Mouse (Mus musculus): ENCODE data around the gene Trim50. TPM values are rescaled to one million over a fixed set of nuclear protein-coding genes. Genes with fewer than 3 reads are reported as not detected.
A peak's percentile ranks its signal among the peaks of the same experiment; 100 is the strongest.

Gene Trim50
- polyA plus RNA-seq, 1 experiment: not detected

DNA sequence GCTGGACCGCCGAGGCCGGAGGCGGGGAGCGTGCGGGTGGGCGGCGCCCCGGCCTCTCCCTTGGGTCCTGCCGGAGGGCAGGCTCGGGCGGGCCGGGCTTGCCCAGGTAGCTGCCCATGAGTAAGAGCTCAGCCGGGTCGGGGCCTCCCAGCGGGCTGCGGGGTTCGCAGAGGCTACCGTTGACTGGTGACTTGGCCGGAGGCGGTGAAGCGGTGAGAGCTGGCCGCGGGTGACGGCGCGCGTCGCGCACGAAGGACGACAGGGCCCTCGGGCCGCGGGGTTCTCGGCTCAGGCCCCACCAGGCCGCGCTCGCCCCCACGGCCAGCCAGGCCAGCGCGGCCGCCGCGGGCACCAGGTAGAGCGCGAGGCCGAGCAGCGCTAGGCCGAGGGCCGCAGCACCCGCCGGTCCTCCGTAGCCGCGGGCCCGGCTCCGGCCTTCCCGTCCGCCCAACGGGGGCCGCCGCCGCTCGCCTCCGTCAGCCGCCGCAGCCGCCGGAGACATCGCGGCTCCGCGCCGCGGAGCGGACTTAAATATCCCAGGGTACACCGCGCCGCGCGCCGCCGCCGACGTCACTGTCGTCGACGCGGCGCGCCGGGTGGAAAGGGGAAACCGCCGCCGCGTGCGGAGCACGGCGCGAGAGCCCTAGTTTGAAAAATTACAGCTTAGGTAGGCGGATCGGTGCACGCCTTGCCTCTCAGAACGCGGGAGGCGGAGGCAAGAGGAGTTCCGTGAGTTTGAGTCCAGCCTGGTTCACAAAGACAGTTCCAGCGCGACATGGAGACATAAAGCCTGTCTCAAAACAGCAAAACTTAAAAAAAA is 41.1 kb downstream of the Trim50 start, which contains the start of gene Pom121:
Gene Pom121 (minus strand): TSS at position 543 of the 820 bp plus-strand sequence.
- H3K4me3 ChIP-seq (ENCODE audit: insufficient read depth, poor library complexity, severe bottlenecking): peak within 1 kb of the TSS; percentile 71
- TF ChIP-seq MYOG (IDR thresholded peaks at IDR 0.05; ENCODE audit: control insufficient read depth, extremely low read depth, insufficient read length) (no peak), MAX (IDR thresholded peaks at IDR 0.05) (peak; percentile 100), MYOD1 (IDR thresholded peaks at IDR 0.05; ENCODE audit: control insufficient read depth, insufficient read length, low read depth) (no peak)
- H3K79me3 ChIP-seq (ENCODE audit: low read depth): peaks cover 38% of the 10 kb centered on the region
- H3K36me3 ChIP-seq (ENCODE audit: control insufficient read depth, insufficient read depth): peaks cover 38% of the 10 kb centered on the region
- peaks cover 49% of the 10 kb centered on the region for H3K79me2 ChIP-seq (ENCODE audit: control insufficient read depth, insufficient read depth)
- H3ac ChIP-seq (ENCODE audit: control insufficient read depth, insufficient read length, low read depth): peak within 1 kb of the TSS; percentile 96
- H3K27me3 ChIP-seq (ENCODE audit: control insufficient read depth, insufficient read depth, insufficient read length): no peaks in the 10 kb centered on the region

GRCm38 (mm10) chr5:135395826-135396225 is 42.7 kb downstream of the Trim50 start:
- Histone ChIP-seq H3ac (ENCODE audit: control insufficient read depth, insufficient read length, low read depth) (no peak overlapping the region), H3K36me3 (ENCODE audit: control insufficient read depth, insufficient read depth) (peaks cover 22% of the 10 kb centered on the region), H3K4me3 (ENCODE audit: insufficient read depth, poor library complexity, severe bottlenecking) (no peak overlapping the region), H3K27me3 (ENCODE audit: control insufficient read depth, insufficient read depth, insufficient read length) (no peaks in the 10 kb centered on the region), H3K79me2 (ENCODE audit: control insufficient read depth, insufficient read depth) (peaks cover 33% of the 10 kb centered on the region), H3K79me3 (ENCODE audit: low read depth) (peaks cover 29% of the 10 kb centered on the region)
- peak; percentile 48 for TF ChIP-seq CTCF (IDR thresholded peaks at IDR 0.05; ENCODE audit: control insufficient read depth, insufficient read depth, insufficient read length)
- no peak for TF ChIP-seq MYOD1 (IDR thresholded peaks at IDR 0.05; ENCODE audit: control insufficient read depth, insufficient read length, low read depth)
- no peak for TF ChIP-seq CEBPB (IDR thresholded peaks at IDR 0.05; ENCODE audit: low read depth)
- TF ChIP-seq MYOG (IDR thresholded peaks at IDR 0.05; ENCODE audit: control insufficient read depth, extremely low read depth, insufficient read length): no peak
- TF ChIP-seq FOSL1 (IDR thresholded peaks at IDR 0.05; ENCODE audit: insufficient read depth, low read length, poor library complexity, severe bottlenecking): no peak
- TF ChIP-seq MAX (IDR thresholded peaks at IDR 0.05): no peak
- no peak for TF ChIP-seq USF1 (IDR thresholded peaks at IDR 0.05; ENCODE audit: low read depth)

GRCm38 (mm10) chr5:135399382-135399781 is 46.3 kb downstream of the Trim50 start:
- TF ChIP-seq FOSL1 (IDR thresholded peaks at IDR 0.05; ENCODE audit: insufficient read depth, low read length, poor library complexity, severe bottlenecking) (no peak), MYOD1 (IDR thresholded peaks at IDR 0.05; ENCODE audit: control insufficient read depth, insufficient read length, low read depth) (no peak), MAX (IDR thresholded peaks at IDR 0.05) (no peak), CTCF (IDR thresholded peaks at IDR 0.05; ENCODE audit: control insufficient read depth, insufficient read depth, insufficient read length) (no peak), CEBPB (IDR thresholded peaks at IDR 0.05; ENCODE audit: low read depth) (no peak), MYOG (IDR thresholded peaks at IDR 0.05; ENCODE audit: control insufficient read depth, extremely low read depth, insufficient read length) (no peak), USF1 (IDR thresholded peaks at IDR 0.05; ENCODE audit: low read depth) (no peak)
- H3K79me2 ChIP-seq (ENCODE audit: control insufficient read depth, insufficient read depth): no peaks in the 10 kb centered on the region
- no peaks in the 10 kb centered on the region for H3K36me3 ChIP-seq (ENCODE audit: control insufficient read depth, insufficient read depth)
- no peak overlapping the region for H3K4me3 ChIP-seq (ENCODE audit: insufficient read depth, poor library complexity, severe bottlenecking)
- no peaks in the 10 kb centered on the region for H3K79me3 ChIP-seq (ENCODE audit: low read depth)
- H3ac ChIP-seq (ENCODE audit: control insufficient read depth, insufficient read length, low read depth): no peak overlapping the region
- no peaks in the 10 kb centered on the region for H3K27me3 ChIP-seq (ENCODE audit: control insufficient read depth, insufficient read depth, insufficient read length)

- H3ac ChIP-seq (ENCODE audit: control insufficient read depth, insufficient read length, low read depth): no peak overlapping the region
- H3K79me3 ChIP-seq (ENCODE audit: low read depth): no peaks in the 10 kb centered on the region
- no peaks in the 10 kb centered on the region for H3K79me2 ChIP-seq (ENCODE audit: control insufficient read depth, insufficient read depth)
- no peaks in the 10 kb centered on the region for H3K27me3 ChIP-seq (ENCODE audit: control insufficient read depth, insufficient read depth, insufficient read length)
- no peaks in the 10 kb centered on the region for H3K36me3 ChIP-seq (ENCODE audit: control insufficient read depth, insufficient read depth)
- TF ChIP-seq CTCF (IDR thresholded peaks at IDR 0.05; ENCODE audit: control insufficient read depth, insufficient read depth, insufficient read length) (peak; percentile 82), FOSL1 (IDR thresholded peaks at IDR 0.05; ENCODE audit: insufficient read depth, low read length, poor library complexity, severe bottlenecking) (no peak)
- no peak overlapping the region for H3K4me3 ChIP-seq (ENCODE audit: insufficient read depth, poor library complexity, severe bottlenecking)
Observed at GRCm38 (mm10) chr5:135400244-135400643, 47.1 kb downstream of the Trim50 start.

GRCm38 (mm10) chr5:135404623-135405022 is 51.5 kb downstream of the Trim50 start:
- H3K79me3 ChIP-seq (ENCODE audit: low read depth): no peaks in the 10 kb centered on the region

DNA sequence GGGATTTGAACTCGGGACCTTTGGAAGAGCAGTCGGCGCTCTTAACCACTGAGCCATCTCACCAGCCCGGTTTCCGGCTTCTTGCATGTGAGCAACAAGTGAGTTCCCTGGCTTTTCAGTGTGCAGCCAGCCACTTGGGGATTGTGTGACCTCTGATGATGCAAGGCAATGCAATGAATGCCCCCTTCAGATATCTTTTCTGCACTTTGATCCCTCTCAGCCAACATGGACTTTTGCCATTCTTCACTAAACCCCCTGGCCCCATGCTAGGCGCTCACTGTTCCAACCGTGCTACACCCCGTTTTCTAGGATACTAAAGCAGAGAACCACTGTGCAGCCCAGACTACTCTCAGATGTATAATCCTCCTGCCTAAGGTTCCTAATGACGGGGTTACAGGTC is 52.3 kb downstream of the Trim50 start:
- TF ChIP-seq MAX (IDR thresholded peaks at IDR 0.05) (no peak), CEBPB (IDR thresholded peaks at IDR 0.05; ENCODE audit: low read depth) (no peak), CTCF (IDR thresholded peaks at IDR 0.05; ENCODE audit: control insufficient read depth, insufficient read depth, insufficient read length) (no peak), MYOG (IDR thresholded peaks at IDR 0.05; ENCODE audit: control insufficient read depth, extremely low read depth, insufficient read length) (no peak), USF1 (IDR thresholded peaks at IDR 0.05; ENCODE audit: low read depth) (no peak), FOSL1 (IDR thresholded peaks at IDR 0.05; ENCODE audit: insufficient read depth, low read length, poor library complexity, severe bottlenecking) (no peak), MYOD1 (IDR thresholded peaks at IDR 0.05; ENCODE audit: control insufficient read depth, insufficient read length, low read depth) (no peak)
- Histone ChIP-seq H3ac (ENCODE audit: control insufficient read depth, insufficient read length, low read depth) (no peak overlapping the region), H3K27me3 (ENCODE audit: control insufficient read depth, insufficient read depth, insufficient read length) (no peaks in the 10 kb centered on the region), H3K36me3 (ENCODE audit: control insufficient read depth, insufficient read depth) (no peaks in the 10 kb centered on the region), H3K4me3 (ENCODE audit: insufficient read depth, poor library complexity, severe bottlenecking) (no peak overlapping the region), H3K79me3 (ENCODE audit: low read depth) (no peaks in the 10 kb centered on the region), H3K79me2 (ENCODE audit: control insufficient read depth, insufficient read depth) (no peaks in the 10 kb centered on the region)

More at GRCm38 (mm10) chr5:135404623-135405022, 51.5 kb downstream of the Trim50 start:
- TF ChIP-seq MAX (IDR thresholded peaks at IDR 0.05) (no peak), USF1 (IDR thresholded peaks at IDR 0.05; ENCODE audit: low read depth) (no peak), CEBPB (IDR thresholded peaks at IDR 0.05; ENCODE audit: low read depth) (no peak), CTCF (IDR thresholded peaks at IDR 0.05; ENCODE audit: control insufficient read depth, insufficient read depth, insufficient read length) (no peak), MYOD1 (IDR thresholded peaks at IDR 0.05; ENCODE audit: control insufficient read depth, insufficient read length, low read depth) (no peak), FOSL1 (IDR thresholded peaks at IDR 0.05; ENCODE audit: insufficient read depth, low read length, poor library complexity, severe bottlenecking) (no peak), MYOG (IDR thresholded peaks at IDR 0.05; ENCODE audit: control insufficient read depth, extremely low read depth, insufficient read length) (no peak)
- H3K79me2 ChIP-seq (ENCODE audit: control insufficient read depth, insufficient read depth): no peaks in the 10 kb centered on the region
- no peak overlapping the region for H3K4me3 ChIP-seq (ENCODE audit: insufficient read depth, poor library complexity, severe bottlenecking)
- H3K36me3 ChIP-seq (ENCODE audit: control insufficient read depth, insufficient read depth): no peaks in the 10 kb centered on the region
- H3ac ChIP-seq (ENCODE audit: control insufficient read depth, insufficient read length, low read depth): no peak overlapping the region
- H3K27me3 ChIP-seq (ENCODE audit: control insufficient read depth, insufficient read depth, insufficient read length): no peaks in the 10 kb centered on the region

Data from C2C12 (cell line).